32 mouse cellular contexts compared by ENCODE assay signal in the genomic region with DNA sequence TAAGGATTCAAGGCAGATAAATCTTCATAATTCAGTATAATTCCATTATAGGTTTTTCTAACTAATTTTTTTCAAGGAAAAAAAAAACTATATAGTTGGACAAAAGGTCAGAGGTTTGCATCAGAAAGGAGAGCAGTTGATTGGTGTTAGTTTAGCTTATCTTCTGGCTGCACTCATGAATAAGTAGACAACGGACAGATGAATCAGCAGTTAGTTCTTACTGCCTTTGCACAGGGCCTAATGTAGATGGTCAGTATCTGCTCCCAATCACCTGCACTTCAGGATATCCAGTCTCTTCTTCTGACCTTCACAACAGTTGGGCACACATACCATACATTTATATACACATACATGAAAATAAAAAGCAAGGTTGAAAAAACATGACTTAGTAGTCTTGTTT.
"Had no signal": no experiment of that assay in that cellular context is flagged by ENCODE, and none has a peak within 500 bp of the region (broad histone marks: within the 10 kb centered on the region; RNA-seq: fewer than 3 reads in every experiment).

No protein-coding gene starts in this region.

- H3K4me1 ChIP-seq: heart, embryonic 10.5 days; heart, embryonic 12.5 days; heart, embryonic 13.5 days; heart, embryonic 15.5 days; hindbrain, embryonic 10.5 days; hindbrain, embryonic 12.5 days; hindbrain, embryonic 13.5 days; hindbrain, embryonic 15.5 days; intestine, embryonic 15.5 days; kidney, embryonic 15.5 days had no signal

- H3K9me3 ChIP-seq: heart, embryonic 10.5 days; heart, embryonic 12.5 days; heart, embryonic 13.5 days; heart, embryonic 15.5 days; hindbrain, embryonic 10.5 days; hindbrain, embryonic 12.5 days; hindbrain, embryonic 13.5 days; hindbrain, embryonic 15.5 days; intestine, embryonic 15.5 days; kidney, embryonic 15.5 days had no signal

- H3K36me3 ChIP-seq: heart, embryonic 10.5 days; heart, embryonic 12.5 days; heart, embryonic 13.5 days; heart, embryonic 15.5 days; hindbrain, embryonic 10.5 days; hindbrain, embryonic 12.5 days; hindbrain, embryonic 13.5 days; hindbrain, embryonic 15.5 days; intestine, embryonic 15.5 days; kidney, embryonic 15.5 days had no signal

- ATAC-seq: hindbrain, embryonic 16.5 days; hindbrain, postnatal 0 days; inflammation-experienced regulatory T-cells, adult 6 months; intestine, embryonic 15.5 days; intestine, embryonic 16.5 days; intestine, postnatal 0 days had no signal

- H3K27me3 ChIP-seq: heart, embryonic 12.5 days; heart, embryonic 13.5 days; heart, embryonic 15.5 days; hindbrain, embryonic 12.5 days; hindbrain, embryonic 13.5 days; hindbrain, embryonic 15.5 days; intestine, embryonic 15.5 days; kidney, embryonic 15.5 days had no signal

- DNase-seq: heart, postnatal 10 days; heart, postnatal 14 days; heart, postnatal 36 days; kidney, adult 11 months; kidney, adult 18-20 months; kidney, adult 2 months; kidney, adult 8-10 months; kidney, adult 9 months; kidney, postnatal 10 days; kidney, postnatal 14 days; kidney, postnatal 25 days; kidney, postnatal 36 days; kidney, postnatal 4 days; layer of hippocampus, adult 9-11 months; layer of hippocampus, postnatal 36 days had no signal

- H3K4me3 ChIP-seq: heart, embryonic 10.5 days; heart, embryonic 12.5 days; heart, embryonic 13.5 days; heart, embryonic 15.5 days; hindbrain, embryonic 10.5 days; hindbrain, embryonic 12.5 days; hindbrain, embryonic 13.5 days; hindbrain, embryonic 15.5 days; intestine, embryonic 15.5 days; kidney, embryonic 15.5 days; layer of hippocampus, adult 2 months; left cerebral cortex, adult 2 months had no signal
